Mouse (Mus musculus) midbrain, embryonic 12.5 days (tissue): ENCODE measurements around the gene Rnls. TPM values are rescaled to one million over a fixed set of nuclear protein-coding genes. Genes with fewer than 3 reads are reported as not detected.

ENCODE experiments used
- ATAC-seq: fragments of 200-750 bp; cut with Nextera tagmentation; 2 replicates; pipeline ENCODE4 v1.8.0; 2017; ENCODE audit warnings: low read depth, moderate TSS enrichment, moderate library complexity; ENCODE audit not compliant: low FRiP score
- H3K27ac ChIP-seq: fragments of 300-500 bp; sonication (generic); replicated peaks from 2 replicates; pipeline ENCODE4 v1.5.1; 2016; ENCODE audit warnings: mild to moderate bottlenecking
- H3K27me3 ChIP-seq: fragments of 300-500 bp; sonication (generic); 2 replicates; pipeline ENCODE4 v1.6.1; 2016; ENCODE audit warnings: mild to moderate bottlenecking
- H3K36me3 ChIP-seq: fragments of 300-500 bp; sonication (generic); 2 replicates; pipeline ENCODE4 v1.6.1; 2016
- H3K4me1 ChIP-seq: fragments of 300-500 bp; sonication (generic); 2 replicates; pipeline ENCODE4 v1.6.1; 2016
- H3K4me2 ChIP-seq: fragments of 300-500 bp; sonication (generic); replicated peaks from 2 replicates; pipeline ENCODE4 v1.6.1; 2016; ENCODE audit warnings: mild to moderate bottlenecking, moderate library complexity
- H3K4me3 ChIP-seq: fragments of 300-500 bp; sonication (generic); 2 replicates; pipeline ENCODE4 v1.5.1; 2016; ENCODE audit warnings: mild to moderate bottlenecking
- H3K9ac ChIP-seq: fragments of 300-500 bp; sonication (generic); replicated peaks from 2 replicates; pipeline ENCODE4 v1.6.1; 2016; ENCODE audit warnings: mild to moderate bottlenecking, moderate library complexity
- H3K9me3 ChIP-seq: fragments of 300-500 bp; sonication (generic); 2 replicates; pipeline ENCODE4 v1.6.1; 2016; ENCODE audit warnings: mild to moderate bottlenecking
- WGBS: fragments of 180-500 bp; shearing (Covaris S2); methylation state at CpG from one replicate; pipeline ENCODE4 v1.1.7; 2016; 5-methylcytosine and 5-hydroxymethylcytosine counted together
- polyA plus RNA-seq: library from polyadenylated mRNA; unstranded; fragments of >200 nt; fragmentation: Nextera tagmentation; extraction: Ambion mirVana; gene quantifications from 2 replicates; pipeline ENCODE4 v1.2.1, GENCODE M21; 2016

Gene Rnls
- polyA plus RNA-seq, 1 experiment from 2014 or later, result 7.7 TPM

DNA sequence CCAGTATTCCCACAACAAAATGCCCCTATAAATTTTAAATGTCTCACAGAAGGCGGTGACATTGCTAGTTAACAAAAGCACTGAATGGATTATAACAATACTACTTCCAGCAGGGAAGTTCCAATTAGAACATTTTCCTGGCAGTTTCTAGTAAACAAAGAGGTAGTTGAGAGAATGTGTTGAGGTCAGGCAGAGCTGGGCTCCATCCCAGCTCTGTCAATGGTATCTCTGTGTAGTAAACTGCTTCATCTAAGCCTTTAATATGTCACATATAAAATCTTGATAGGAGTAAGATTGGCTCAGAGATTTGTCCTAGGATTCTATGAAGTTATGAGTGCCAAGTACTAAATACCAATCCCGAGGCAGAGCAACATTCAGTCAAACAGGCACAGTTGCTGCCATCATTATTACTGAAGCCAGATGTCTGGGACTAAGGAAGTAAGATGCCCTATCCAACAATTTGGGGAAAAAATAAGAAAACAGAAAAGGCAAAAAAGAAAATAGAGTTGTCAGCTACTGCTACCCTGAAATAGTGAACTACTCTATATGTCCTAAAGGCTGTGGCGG, 92.3 kb downstream of the Rnls start:
- H3K4me1 ChIP-seq, result no peaks in the 10 kb centered on the region
- ATAC-seq, result no peak
- H3K36me3 ChIP-seq, result no peaks in the 10 kb centered on the region
- no peaks in the 10 kb centered on the region for H3K9me3 ChIP-seq
- H3K27ac ChIP-seq, result no peak overlapping the region
- no peak overlapping the region for H3K4me2 ChIP-seq
- H3K4me3 ChIP-seq, result no peak overlapping the region
- 82% methylated on average over 3 of the region's 3 CpGs for WGBS
- H3K9ac ChIP-seq, result no peak overlapping the region
- H3K27me3 ChIP-seq, result no peaks in the 10 kb centered on the region

DNA sequence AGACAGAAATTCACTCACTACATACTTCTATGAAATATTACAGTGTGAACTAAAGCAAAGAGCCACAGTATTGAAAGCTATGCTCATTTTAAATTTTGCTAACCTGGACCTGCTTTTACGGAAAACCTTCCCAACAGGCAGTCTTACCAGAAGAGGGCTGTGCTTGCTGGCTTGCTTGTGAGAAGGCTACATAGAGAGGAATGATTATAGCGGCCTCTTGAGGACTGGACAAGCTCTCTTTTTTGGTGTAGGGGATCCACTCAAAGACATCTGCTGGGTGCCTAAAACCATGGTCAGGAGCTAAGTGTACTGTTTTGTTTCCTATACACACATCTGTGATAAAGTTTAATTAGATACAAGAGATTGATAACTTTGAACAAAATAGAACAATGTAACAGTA, 95.8 kb downstream of the Rnls start:
- Histone ChIP-seq H3K27me3 (no peaks in the 10 kb centered on the region), H3K9me3 (no peaks in the 10 kb centered on the region), H3K27ac (no peak overlapping the region), H3K4me2 (no peak overlapping the region), H3K9ac (no peak overlapping the region), H3K4me1 (no peaks in the 10 kb centered on the region), H3K4me3 (no peak overlapping the region), H3K36me3 (no peaks in the 10 kb centered on the region)
- no peak for ATAC-seq
- WGBS, result 46% methylated on average over 2 of the region's 2 CpGs

DNA sequence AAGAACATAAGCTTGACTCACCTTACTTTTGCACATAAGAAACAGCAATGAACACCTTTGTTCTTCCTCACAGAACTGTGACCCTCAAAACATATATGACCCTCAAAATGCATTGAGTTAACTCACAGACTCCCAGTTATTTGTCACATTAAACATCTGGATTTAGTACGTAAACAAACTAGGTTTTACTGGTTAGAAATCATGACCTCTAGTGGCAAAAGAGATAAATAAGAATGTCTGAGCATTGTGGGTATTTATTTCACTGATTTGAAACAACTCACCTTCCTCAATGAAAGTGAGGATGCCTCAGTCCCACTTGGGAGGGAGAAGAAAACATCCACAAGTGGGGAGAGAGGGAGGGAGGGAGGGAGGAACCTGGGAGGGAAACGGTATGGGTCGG, 109.1 kb downstream of the Rnls start:
- WGBS, result 67% methylated on average over 3 of the region's 3 CpGs
- no peaks in the 10 kb centered on the region for H3K27me3 ChIP-seq
- no peak overlapping the region for H3K4me2 ChIP-seq
- no peaks in the 10 kb centered on the region for H3K36me3 ChIP-seq
- no peak for ATAC-seq
- no peaks in the 10 kb centered on the region for H3K9me3 ChIP-seq
- H3K4me3 ChIP-seq, result no peak overlapping the region
- H3K9ac ChIP-seq, result no peak overlapping the region
- H3K4me1 ChIP-seq, result no peaks in the 10 kb centered on the region
- H3K27ac ChIP-seq, result no peak overlapping the region

DNA sequence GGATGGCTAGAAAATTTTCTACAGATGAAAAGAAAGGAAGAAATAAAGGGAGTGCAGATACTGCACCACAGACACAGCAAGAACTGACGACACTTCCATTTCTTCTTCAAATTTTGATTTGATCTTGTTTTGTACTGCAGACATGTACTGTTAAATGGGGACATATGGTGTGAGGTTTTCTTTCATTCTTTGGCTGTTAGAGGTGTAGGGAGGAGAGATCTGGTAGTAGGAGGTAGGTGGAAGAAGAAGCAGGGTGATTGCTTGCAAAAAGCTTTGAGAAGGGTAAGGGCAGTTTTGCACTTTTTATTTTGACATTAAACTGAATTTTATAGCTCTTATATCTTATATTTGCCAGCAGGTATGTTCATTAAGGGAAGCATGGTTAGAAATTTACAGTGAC, 115.7 kb downstream of the Rnls start:
- Histone ChIP-seq H3K9ac (no peak overlapping the region), H3K4me1 (no peaks in the 10 kb centered on the region), H3K4me2 (no peak overlapping the region), H3K9me3 (no peaks in the 10 kb centered on the region), H3K27me3 (no peaks in the 10 kb centered on the region), H3K27ac (no peak overlapping the region), H3K4me3 (no peak overlapping the region), H3K36me3 (no peaks in the 10 kb centered on the region)
- 96% methylated on average over 1 of the region's 1 CpGs for WGBS
- no peak for ATAC-seq

DNA sequence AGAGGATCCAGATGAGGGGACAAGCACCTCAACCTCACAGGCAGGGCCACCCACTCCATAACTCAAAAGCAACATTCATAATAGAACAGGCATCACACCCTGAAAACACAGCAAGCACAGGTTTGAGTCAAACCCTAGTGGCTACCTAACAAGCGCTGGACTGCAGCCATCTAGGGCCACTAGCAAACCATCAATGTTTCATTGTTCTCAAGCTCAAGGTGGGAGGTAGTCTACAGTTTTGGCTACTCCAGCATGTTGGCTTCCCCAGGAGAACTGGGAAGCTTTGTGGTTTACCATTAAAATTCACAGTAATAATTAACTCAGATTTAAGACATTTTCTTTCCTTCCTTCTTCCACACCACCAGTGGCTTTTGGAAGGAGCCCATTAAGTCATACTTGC, 118.4 kb downstream of the Rnls start:
- Histone ChIP-seq H3K9me3 (no peaks in the 10 kb centered on the region), H3K27ac (no peak overlapping the region), H3K27me3 (no peaks in the 10 kb centered on the region), H3K4me3 (no peak overlapping the region), H3K9ac (no peak overlapping the region), H3K4me2 (no peak overlapping the region), H3K36me3 (no peaks in the 10 kb centered on the region), H3K4me1 (no peaks in the 10 kb centered on the region)
- 95% methylated on average over 1 of the region's 1 CpGs for WGBS
- no peak for ATAC-seq

DNA sequence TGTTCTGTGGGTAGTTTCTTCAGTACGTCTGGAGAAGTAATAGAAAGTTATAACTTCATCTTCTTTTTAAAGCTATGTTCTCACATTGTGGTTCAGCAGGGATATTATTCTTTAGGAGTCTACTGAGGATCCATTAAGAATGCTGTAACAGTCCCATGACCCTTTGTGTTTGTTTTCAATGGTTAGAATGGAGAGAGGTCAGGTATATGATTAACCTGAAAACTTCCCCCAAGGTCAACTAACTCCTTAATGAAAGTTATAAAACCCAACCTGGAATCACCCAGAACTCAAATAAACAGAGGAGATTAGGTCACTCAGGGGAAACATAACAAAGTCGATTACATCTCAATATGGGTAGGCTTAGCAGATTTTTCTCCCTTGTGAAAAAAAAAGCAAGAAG, 120.5 kb downstream of the Rnls start:
- H3K9me3 ChIP-seq, result no peaks in the 10 kb centered on the region
- no peaks in the 10 kb centered on the region for H3K27me3 ChIP-seq
- no peaks in the 10 kb centered on the region for H3K36me3 ChIP-seq
- ATAC-seq, result no peak
- no peaks in the 10 kb centered on the region for H3K4me1 ChIP-seq
- 67% methylated on average over 2 of the region's 2 CpGs for WGBS
- no peak overlapping the region for H3K27ac ChIP-seq
- no peak overlapping the region for H3K4me2 ChIP-seq
- no peak overlapping the region for H3K4me3 ChIP-seq
- no peak overlapping the region for H3K9ac ChIP-seq

DNA sequence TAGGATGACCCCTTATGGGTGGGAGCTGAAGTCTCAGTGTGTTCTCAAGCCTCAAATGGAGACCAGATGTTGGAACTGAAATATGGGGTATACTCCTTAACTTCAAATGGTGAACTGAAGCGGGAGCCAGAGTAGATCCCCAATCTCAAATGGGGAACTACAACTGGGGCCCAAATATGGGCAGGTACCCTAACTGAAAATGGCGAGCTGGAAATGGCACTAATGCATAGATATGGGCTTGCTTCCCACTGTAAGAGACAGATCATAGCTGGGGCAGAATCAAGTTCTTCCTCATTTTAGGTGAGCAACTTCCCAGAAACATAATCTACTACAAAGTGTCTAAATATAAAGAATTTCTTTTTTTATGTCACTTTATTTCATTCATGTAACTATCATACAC, 121.9 kb downstream of the Rnls start:
- ATAC-seq, result no peak
- H3K27me3 ChIP-seq, result no peaks in the 10 kb centered on the region
- 83% methylated on average over 2 of the region's 2 CpGs for WGBS
- no peak overlapping the region for H3K4me3 ChIP-seq
- no peaks in the 10 kb centered on the region for H3K36me3 ChIP-seq
- no peaks in the 10 kb centered on the region for H3K4me1 ChIP-seq
- H3K9ac ChIP-seq, result no peak overlapping the region
- H3K4me2 ChIP-seq, result no peak overlapping the region
- no peak overlapping the region for H3K27ac ChIP-seq
- no peaks in the 10 kb centered on the region for H3K9me3 ChIP-seq

DNA sequence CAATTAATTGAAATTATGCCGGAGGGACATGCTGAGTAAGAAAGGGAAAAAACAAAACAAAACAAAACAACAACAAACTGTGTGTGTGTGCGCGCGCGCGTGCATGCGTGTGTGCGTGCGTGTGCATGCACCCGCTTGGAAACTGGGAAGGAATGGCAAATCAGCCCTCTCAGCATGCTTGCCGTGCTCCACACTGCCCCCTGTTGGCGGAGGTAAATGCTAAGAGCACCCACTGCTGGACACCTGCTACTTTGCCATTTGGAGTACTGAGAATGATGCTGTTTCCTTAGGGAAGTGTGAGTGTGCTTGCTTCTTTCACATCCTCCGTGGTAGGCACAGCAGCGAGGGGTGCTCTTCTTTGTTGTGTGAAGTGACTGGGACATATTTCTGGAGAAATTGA, 124.1 kb downstream of the Rnls start:
- WGBS, result 76% methylated on average over 14 of the region's 14 CpGs
- ATAC-seq, result no peak
- no peak overlapping the region for H3K4me3 ChIP-seq
- H3K27me3 ChIP-seq, result no peaks in the 10 kb centered on the region
- no peak overlapping the region for H3K9ac ChIP-seq
- no peak overlapping the region for H3K27ac ChIP-seq
- H3K4me1 ChIP-seq, result no peaks in the 10 kb centered on the region
- no peaks in the 10 kb centered on the region for H3K9me3 ChIP-seq
- no peaks in the 10 kb centered on the region for H3K36me3 ChIP-seq
- H3K4me2 ChIP-seq, result no peak overlapping the region

DNA sequence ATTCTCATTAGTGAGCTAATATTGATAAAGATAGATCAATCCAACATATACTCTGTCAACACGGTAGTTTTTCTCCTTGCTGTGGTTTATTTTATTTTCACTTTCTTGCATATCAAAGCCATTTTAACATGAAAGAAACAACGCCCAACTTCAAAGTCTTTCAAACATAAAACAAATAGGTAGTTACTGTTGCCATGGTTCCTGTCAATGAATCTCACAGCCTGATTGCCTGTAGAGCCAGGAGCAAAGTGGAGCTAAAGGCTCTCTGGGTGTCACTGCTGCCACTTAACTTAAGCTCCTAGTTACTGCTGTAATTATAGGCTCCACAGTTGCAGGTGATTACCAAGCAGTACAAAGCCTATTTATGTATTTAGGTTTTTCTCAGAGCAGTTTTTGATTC, 126.8 kb downstream of the Rnls start:
- WGBS, result 43% methylated on average over 2 of the region's 2 CpGs
- no peak for ATAC-seq
- H3K4me3 ChIP-seq, result no peak overlapping the region
- no peaks in the 10 kb centered on the region for H3K9me3 ChIP-seq
- H3K4me1 ChIP-seq, result no peaks in the 10 kb centered on the region
- H3K36me3 ChIP-seq, result no peaks in the 10 kb centered on the region
- no peaks in the 10 kb centered on the region for H3K27me3 ChIP-seq
- H3K27ac ChIP-seq, result no peak overlapping the region
- H3K9ac ChIP-seq, result no peak overlapping the region
- H3K4me2 ChIP-seq, result no peak overlapping the region

DNA sequence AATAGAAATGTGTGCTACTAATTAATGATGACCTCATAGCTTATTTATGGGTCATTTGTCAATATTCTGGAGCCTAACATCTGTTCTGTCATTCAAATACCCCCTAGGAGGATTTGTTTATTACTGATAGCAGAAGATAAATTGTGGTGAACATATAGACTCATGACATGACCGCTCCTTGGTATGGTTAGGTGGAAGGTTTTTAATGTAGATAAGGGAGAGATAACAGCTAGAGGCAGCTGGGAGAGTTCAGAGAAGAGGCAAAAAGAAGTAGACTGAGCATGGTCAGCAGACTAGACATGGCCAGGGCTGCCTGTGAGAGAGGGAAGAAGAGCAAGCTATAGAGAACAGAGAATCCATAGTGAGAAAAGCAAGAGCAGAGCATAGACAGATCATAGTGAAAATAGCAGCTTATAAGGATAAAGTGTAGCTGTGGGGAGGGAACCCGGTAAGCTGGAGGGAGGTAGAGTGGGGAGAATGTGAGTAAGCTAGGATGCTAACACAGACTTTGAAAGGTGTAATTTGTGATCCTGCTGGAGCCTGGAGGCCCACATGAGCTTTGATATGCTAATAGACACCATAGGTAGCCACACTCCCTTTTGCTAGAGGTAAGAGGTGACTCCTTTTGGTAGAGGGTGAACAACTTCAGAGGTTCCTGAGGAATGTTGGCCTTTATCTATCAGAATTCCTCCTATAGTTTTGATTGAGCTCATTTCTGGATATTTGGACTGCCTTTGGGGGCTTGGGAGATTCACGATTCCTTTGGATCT, 127.7 kb downstream of the Rnls start:
- 66% methylated on average over 3 of the region's 3 CpGs for WGBS
- Histone ChIP-seq H3K36me3 (no peaks in the 10 kb centered on the region), H3K27ac (no peak overlapping the region), H3K4me1 (no peaks in the 10 kb centered on the region), H3K9me3 (no peaks in the 10 kb centered on the region), H3K9ac (no peak overlapping the region), H3K4me3 (no peak overlapping the region), H3K27me3 (no peaks in the 10 kb centered on the region), H3K4me2 (no peak overlapping the region)
- no peak for ATAC-seq

DNA sequence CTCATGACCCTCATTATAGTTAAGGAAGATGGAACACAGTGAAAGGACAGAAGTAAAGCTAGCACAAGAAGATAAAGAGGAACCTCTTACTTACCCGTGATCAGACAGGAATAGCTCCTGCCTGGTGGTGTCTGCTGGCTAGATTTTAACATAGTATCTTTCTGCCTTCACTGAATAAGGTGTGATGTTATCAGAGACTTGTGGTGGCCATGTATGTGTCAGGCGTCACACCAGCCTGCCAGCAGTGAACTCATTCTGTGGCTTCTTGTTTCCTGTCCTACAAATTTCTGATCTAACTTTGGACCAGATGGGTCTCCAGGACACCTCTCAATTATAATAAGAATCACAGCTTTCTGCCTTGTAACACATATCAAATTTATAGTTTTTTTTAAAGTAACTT, 129.7 kb downstream of the Rnls start:
- 86% methylated on average over 2 of the region's 2 CpGs for WGBS
- no peak for ATAC-seq

DNA sequence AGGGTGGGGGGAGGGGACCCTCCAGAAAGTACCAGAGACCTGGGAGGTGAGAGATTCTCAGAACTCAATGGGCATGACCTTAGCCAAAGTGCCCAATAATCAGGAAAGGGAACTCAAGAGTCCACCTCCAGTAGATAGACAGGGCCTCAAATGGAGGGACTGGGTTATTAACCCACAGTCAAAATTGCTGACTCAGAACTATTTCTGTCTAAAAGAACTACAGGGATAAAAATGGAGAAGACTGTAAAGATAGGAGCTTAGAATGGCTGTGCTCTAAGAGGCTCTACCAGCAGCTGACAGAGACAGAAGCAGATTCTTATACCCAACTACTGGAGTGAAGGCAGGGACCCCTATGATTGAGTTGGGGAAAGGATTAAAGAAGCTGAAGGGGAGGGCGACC, 132.9 kb downstream of the Rnls start:
- 68% methylated on average over 1 of the region's 1 CpGs for WGBS
- H3K27ac ChIP-seq, result no peak overlapping the region

More for the DNA sequence above, 129.7 kb downstream of the Rnls start:
- Histone ChIP-seq H3K36me3 (no peaks in the 10 kb centered on the region), H3K4me3 (no peak overlapping the region), H3K4me2 (no peak overlapping the region), H3K9ac (no peak overlapping the region), H3K27ac (no peak overlapping the region), H3K27me3 (no peaks in the 10 kb centered on the region), H3K9me3 (no peaks in the 10 kb centered on the region), H3K4me1 (no peaks in the 10 kb centered on the region)

DNA sequence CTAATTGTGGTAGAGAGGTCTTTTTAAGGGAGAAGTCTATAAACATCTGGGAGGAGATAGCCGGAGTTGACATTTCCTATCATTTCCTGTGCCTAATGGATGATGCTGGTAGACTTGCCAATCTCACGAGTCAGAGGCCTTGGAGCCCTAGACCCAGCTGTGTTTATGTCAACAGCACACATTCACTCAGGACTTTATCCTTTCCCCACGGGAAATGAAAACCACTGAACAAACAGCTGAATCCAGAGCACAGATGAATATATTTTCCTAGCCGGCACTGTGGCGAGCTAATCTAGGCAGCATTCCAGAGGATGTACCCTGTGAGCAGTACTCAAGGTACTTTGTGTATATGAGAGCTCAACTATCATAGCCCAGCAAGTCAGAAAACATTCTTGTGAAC, 138.2 kb downstream of the Rnls start:
- Histone ChIP-seq H3K4me3 (no peak overlapping the region), H3K27ac (no peak overlapping the region), H3K9me3 (no peaks in the 10 kb centered on the region), H3K27me3 (no peaks in the 10 kb centered on the region), H3K36me3 (no peaks in the 10 kb centered on the region), H3K4me1 (no peaks in the 10 kb centered on the region), H3K4me2 (no peak overlapping the region), H3K9ac (no peak overlapping the region)
- ATAC-seq, result no peak
- 73% methylated on average over 5 of the region's 5 CpGs for WGBS

More for the DNA sequence above, 132.9 kb downstream of the Rnls start:
- Histone ChIP-seq H3K27me3 (no peaks in the 10 kb centered on the region), H3K4me1 (no peaks in the 10 kb centered on the region), H3K4me3 (no peak overlapping the region), H3K9ac (no peak overlapping the region), H3K36me3 (no peaks in the 10 kb centered on the region), H3K4me2 (no peak overlapping the region), H3K9me3 (no peaks in the 10 kb centered on the region)
- no peak for ATAC-seq
